Mouse (Mus musculus) liver (tissue): Measurements from ENCODE around the gene Sema5b.
"Not testable (repeated sequence)": the region's sequence is repeated elsewhere in the genome, so short reads cannot be mapped to it uniquely, and the experiment has no call there.

Experiments used
- DNase-seq: peaks from one replicate; pipeline ENCODE4 v3.0.0-alpha.2; 2020; ENCODE audit warnings: mixed read lengths

Sema5b gene

GRCm38 (mm10) chr16:35555596-35556482, 14.9 kb downstream of the Sema5b start:
- DNase-seq = no peak

- DNase-seq = no peak
Observed at GRCm38 (mm10) chr16:35557038-35557437, 16.1 kb downstream of the Sema5b start.

DNA sequence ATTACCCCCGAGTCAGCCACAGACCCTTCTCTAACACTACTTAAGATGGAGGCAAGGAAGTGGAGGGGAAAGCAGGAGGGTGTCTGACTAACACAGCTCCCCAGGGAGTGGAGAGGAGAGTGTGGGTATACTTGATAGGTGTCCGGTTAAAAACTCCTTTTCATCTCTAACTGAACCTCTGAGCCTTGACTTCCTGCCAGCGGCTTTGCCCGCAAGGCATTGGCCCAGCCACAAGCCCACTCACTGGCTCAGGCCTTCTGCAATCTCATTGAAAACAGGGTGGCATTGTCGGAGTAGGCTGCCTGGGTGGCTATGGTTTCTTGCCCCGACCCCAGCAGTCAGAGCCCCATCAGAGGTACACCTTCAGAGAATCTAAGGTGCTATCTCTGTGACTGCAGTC, 20.6 kb downstream of the Sema5b start:
- DNase-seq = no peak

DNA sequence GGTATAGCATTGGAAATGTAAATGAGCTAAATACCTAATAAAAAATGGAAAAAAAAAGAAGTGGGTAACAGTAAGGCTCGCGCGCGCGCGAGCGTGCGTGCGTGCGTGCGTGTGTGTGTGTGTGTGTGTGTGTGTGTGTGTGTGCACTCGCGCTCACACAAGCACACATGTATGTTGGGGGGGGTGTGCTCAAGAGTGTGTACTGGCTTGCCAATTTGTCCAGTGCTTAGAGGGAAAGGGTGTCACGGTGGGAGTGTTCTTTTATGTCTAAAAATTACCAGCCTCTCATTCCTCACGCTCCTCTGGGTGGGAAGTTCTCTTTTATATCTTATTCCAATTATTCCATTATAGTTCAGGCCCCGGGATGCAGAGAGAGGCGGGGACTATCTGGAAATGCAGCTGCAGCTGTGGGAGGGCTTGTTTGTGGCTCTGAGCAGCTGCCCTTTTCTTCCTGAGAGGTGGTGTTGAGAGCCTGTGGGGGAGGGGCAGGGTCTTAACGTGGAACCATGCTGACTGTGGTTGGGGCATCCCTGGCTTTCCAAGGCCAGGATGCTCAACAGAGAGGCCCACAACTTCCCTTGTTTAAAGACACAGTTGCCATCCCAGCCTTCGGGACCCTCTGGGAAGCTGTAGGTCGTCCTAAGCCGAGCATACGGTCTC, 23.4 kb downstream of the Sema5b start:
- DNase-seq = peak; percentile 9

DNA sequence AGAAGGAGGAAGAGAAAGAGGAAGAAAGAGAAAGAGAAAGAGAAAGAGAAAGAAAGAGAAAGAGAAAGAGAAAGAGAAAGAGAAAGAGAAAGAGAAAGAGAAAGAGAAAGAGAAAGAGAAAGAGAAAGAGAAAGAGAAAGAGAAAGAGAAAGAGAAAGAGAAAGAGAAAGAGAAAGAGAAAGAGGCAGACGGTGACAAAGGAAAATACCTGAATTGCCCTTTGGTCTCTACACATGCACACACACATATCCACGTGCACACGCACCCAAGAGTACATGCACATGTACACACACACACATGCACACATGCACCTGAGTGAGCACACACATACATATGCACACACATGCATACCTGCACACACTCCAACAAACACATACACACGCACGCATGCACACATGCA, 24.7 kb downstream of the Sema5b start:
- DNase-seq = not testable (repeated sequence)

- DNase-seq = no peak
Observed at GRCm38 (mm10) chr16:35568225-35568880, 27.4 kb downstream of the Sema5b start.

- no peak for DNase-seq
Observed at GRCm38 (mm10) chr16:35569347-35569746, 28.4 kb downstream of the Sema5b start.

DNA sequence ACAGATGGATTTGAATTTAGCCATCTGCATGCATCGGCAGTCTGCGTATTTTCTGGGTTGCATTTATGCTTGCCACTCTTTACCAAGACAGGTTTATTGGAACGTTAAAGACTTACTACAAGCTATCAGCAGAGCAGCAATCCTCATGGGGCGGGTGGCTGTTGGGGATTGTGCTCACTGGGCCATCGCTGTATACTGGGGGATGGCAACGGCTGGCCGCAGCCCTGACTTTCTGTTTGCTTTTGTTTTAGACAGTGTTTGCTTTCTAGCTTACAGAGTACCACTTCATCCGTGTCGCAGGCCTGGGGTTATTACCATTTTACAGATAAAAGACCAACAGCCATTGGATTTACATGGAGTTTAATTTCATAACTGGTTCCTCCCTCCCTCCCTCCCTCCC, 28.8 kb downstream of the Sema5b start:
- no peak for DNase-seq

DNA sequence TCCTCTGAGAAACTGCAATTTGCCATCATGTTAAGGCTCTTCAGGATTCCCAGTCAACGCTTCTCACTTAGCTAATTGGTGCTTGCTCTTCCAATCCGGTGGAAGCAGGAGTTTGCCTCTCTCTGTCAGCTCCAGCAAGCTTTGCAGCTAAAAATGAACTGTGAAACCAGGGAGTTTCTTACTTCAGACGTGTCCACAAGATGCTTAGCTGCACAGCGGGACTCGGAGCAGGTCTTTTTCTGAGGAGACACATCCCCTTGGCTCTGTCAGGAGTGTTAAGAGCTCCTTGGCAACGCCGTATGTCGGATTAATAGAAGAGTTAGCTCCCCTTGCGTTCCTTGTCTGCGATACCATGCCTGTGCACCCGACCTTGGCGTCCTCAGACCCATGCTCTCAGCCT, 29.7 kb downstream of the Sema5b start:
- DNase-seq = no peak

GRCm38 (mm10) chr16:35573586-35573985, 32.6 kb downstream of the Sema5b start:
- no peak for DNase-seq

- DNase-seq = no peak
Observed at GRCm38 (mm10) chr16:35577181-35577941, 36.4 kb downstream of the Sema5b start.

GRCm38 (mm10) chr16:35581299-35581698, 40.4 kb downstream of the Sema5b start:
- DNase-seq = no peak

DNA sequence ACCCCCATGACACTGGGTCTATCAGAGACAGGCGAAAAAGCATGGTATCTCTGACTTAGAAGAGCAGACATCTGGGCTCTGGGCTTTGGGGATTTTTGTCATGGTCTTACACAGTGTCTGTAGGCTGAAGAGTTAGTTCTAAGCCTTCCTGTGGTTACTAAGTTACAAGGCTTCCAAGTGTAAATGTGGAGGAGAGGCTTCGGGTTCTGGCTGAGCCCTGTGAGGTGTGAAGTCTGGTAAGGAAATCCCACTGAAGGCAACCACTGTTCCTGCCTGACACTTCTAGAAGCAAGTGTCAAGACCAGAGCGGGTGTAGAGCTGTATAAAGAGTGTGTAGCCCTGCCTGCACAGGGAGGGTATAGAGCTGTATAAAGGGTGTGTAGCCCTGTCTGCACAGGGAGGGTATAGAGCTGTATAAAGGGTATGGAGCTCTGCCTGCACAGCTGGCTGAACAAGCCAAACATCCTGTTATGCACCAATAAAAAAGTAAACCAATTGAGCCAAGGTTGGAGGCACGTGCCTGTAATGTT, 42.7 kb downstream of the Sema5b start:
- no peak for DNase-seq

- no peak for DNase-seq
Observed at GRCm38 (mm10) chr16:35585126-35585694, 44.3 kb downstream of the Sema5b start.

DNA sequence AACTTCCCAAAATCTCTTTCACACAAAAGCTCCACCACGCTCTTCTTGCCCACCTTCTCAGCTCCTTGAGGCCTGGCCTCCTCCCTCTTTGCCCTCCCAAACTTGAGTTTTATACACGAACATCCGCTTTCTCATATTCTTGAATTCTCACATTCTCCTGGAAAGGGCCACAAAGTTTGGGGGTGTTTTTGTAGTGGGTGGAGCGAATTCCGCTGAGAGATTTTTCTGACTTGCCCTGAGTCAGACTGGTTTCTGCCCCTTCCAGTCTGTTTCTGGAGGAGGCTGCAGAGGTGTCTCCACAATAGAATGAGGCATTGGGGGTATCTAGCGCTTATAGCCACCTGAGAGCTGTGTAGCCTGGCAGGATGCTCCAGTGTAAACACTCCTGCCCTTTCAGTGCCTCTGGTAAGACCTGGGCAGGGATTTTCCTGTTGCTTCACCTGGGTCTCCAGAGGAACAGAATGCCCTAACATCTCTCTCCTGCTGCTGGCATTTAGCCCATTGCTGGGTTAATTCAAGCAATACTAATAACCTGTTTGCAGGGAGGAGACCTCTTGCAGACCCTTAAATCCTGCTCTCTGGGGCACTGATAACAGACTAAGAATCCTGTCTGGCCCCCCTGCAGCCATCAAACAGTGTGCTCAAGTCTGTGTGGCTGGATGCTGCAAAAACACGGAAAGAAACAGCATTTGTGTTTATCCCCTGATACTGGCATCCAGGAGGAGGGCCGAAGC, 46.3 kb downstream of the Sema5b start:
- DNase-seq = no peak

GRCm38 (mm10) chr16:35587866-35588465, 47.0 kb downstream of the Sema5b start:
- DNase-seq = no peak

GRCm38 (mm10) chr16:35588731-35589151, 47.8 kb downstream of the Sema5b start:
- DNase-seq = no peak

GRCm38 (mm10) chr16:35591756-35592155, 50.8 kb downstream of the Sema5b start:
- no peak for DNase-seq

GRCm38 (mm10) chr16:35592274-35593065, 51.5 kb downstream of the Sema5b start:
- peak; percentile 25 for DNase-seq

- no peak for DNase-seq
Observed at GRCm38 (mm10) chr16:35593474-35593873, 52.5 kb downstream of the Sema5b start.
